Mouse (Mus musculus) brown adipose tissue, adult 24 weeks (tissue): ENCODE results near the gene Coq10b. TPM values are rescaled to one million over a fixed set of nuclear protein-coding genes. Genes with fewer than 3 reads are reported as not detected.

Experiments used
- H3K27ac ChIP-seq: fragments of 200-500 bp; replicated peaks from 2 replicates; pipeline ENCODE4 v1.5.1; 2012; ENCODE audit warnings: low read depth, mild to moderate bottlenecking, low read length
- H3K4me1 ChIP-seq: fragments of 200-500 bp; 2 replicates; pipeline ENCODE4 v1.6.1; 2012; ENCODE audit warnings: low read length, mixed read lengths; ENCODE audit not compliant: control insufficient read depth, insufficient read depth, insufficient read length
- H3K4me3 ChIP-seq: fragments of 200-500 bp; 2 replicates; pipeline ENCODE4 v1.5.1; 2012; ENCODE audit warnings: low read depth, mild to moderate bottlenecking, low read length, moderate library complexity; ENCODE audit not compliant: insufficient read depth
- polyA plus RNA-seq: library from polyadenylated mRNA; stranded (reverse); fragments of >200 nt; gene quantifications from 2 replicates; pipeline ENCODE4 v1.2.4, GENCODE M21; 2012; ENCODE audit not compliant: missing spikeins, insufficient read depth, insufficient read length

The Coq10b gene
- polyA plus RNA-seq, 1 experiment, result 34.4 TPM

DNA sequence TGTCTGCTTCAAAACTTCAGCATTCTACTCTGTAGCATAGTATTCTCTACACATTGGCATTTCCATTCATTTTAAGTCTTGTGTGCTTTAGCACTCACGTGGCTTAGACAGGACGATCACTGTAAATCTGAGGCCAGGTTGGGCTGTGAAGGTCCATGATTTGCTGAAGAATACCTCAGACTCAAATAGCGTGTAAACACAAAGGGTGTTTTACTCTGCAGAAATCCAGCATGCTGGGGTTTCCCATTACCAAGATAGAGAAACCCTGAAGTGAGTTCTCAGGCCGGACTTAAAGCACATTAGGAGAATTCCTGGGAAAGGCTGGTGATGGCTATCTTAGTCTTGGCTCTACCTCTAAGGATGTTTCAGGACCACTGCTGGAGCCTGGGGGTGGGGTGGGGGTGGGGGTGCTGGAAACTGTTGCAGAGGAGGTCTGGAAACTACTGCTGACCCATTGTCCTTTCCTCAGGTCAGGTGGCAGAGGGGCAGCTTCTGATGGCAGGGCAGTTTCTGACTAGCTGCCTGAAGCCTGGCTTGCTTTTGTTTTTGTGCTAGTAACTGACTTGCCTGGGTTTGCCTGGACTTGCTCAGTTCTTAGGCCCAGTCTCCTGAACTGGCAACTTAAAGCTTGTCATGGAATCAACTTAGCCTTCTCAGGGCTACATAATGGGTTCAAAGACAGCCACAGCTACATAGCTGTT lies 56.6 kb downstream of the Coq10b start:
- Histone ChIP-seq H3K27ac (no peak overlapping the region; the same call in 1 of the 2 replicates), H3K4me1 (peaks cover 3% of the 10 kb centered on the region; the same call in 1 of the 2 replicates), H3K4me3 (no peak overlapping the region)

Other genes with a start within 250 kb of the Coq10b start
- gene Ankrd44, start 126.4 kb upstream of the Coq10b start, polyA plus RNA-seq, result 8.4 and 12.5 TPM in 2 replicates
- 58.4 and 61.2 TPM in 2 replicates for gene Sf3b1, start 25.3 kb upstream of the Coq10b start, polyA plus RNA-seq
- 681 and 735 TPM in 2 replicates for gene Hspe1, start 35.4 kb downstream of the Coq10b start, polyA plus RNA-seq
- 567 and 689 TPM in 2 replicates for gene Hspd1, start 35.5 kb downstream of the Coq10b start, polyA plus RNA-seq
- 55.4 and 55.8 TPM in 2 replicates for gene Mob4, start 78.5 kb downstream of the Coq10b start, polyA plus RNA-seq
- gene Rftn2, start 174.0 kb downstream of the Coq10b start, polyA plus RNA-seq, result 1.5 and 2.3 TPM in 2 replicates
- gene Mars2, start 184.4 kb downstream of the Coq10b start, polyA plus RNA-seq, result 1.2 and 2.0 TPM in 2 replicates